Mouse (Mus musculus) stomach, embryonic 15.5 days (tissue): ENCODE measurements around the gene Pla2g4a. TPM values are rescaled to one million over a fixed set of nuclear protein-coding genes. Genes with fewer than 3 reads are reported as not detected.

Source experiments
- polyA plus RNA-seq: library from polyadenylated mRNA; unstranded; fragments of >200 nt; fragmentation: Nextera tagmentation; extraction: Ambion mirVana; gene quantifications from 2 replicates; pipeline ENCODE4 v1.2.1, GENCODE M21; 2015

The Pla2g4a gene
- polyA plus RNA-seq, 1 experiment from 2014 or later = 35.5 TPM

Other genes starting within 250 kb of the Pla2g4a start
- 0.32 and 0.45 TPM in 2 replicates for gene Ptgs2, start 138.7 kb upstream of the Pla2g4a start, polyA plus RNA-seq